In the genomic region with DNA sequence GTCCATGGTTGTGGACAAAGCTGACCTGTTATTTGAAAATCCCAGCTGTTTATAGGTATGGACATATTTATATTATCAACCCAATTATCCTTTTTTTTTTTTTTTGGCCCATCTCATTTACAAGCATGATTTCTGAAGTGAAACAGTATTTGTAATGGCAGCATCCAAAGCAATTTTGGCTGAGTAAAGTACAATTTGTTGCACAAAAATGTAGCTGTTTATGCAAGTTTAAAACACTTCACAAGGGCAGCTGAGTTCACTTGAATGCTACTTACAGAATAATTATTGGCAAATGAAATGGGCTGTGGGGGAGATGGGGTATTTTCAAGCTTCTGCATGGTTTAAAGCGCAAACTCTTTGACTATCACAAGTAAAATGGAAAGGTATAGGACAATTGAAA, we compare ENCODE assay signal across 19 mouse cellular contexts.
"Had no signal": no experiment of that assay in that cellular context is flagged by ENCODE, and none has a peak within 500 bp of the region (broad histone marks: within the 10 kb centered on the region; RNA-seq: fewer than 3 reads in every experiment).

No protein-coding gene starts in this region.

- DNase-seq: lung, adult 18-20 months; lung, postnatal 36 days; midbrain, embryonic 14.5 days; retina, postnatal 1 day; right cerebral cortex, adult 18-20 months; right cerebral cortex, postnatal 25 days; right cerebral cortex, postnatal 4 days; spleen, adult 18-20 months; thymus, adult 18-20 months; thymus, postnatal 14 days; thymus, postnatal 36 days had no signal

- H3K27ac ChIP-seq: liver, embryonic 14.5 days; midbrain, embryonic 12.5 days; neural tube, embryonic 13.5 days; neural tube, embryonic 15.5 days had no signal

- H3K4me2 ChIP-seq: limb, embryonic 15.5 days; liver, embryonic 11.5 days; midbrain, embryonic 12.5 days; neural tube, embryonic 13.5 days; neural tube, embryonic 15.5 days had no signal

- H3K27me3 ChIP-seq: limb, embryonic 15.5 days; midbrain, embryonic 12.5 days; neural tube, embryonic 13.5 days; neural tube, embryonic 15.5 days had no signal

- H3K36me3 ChIP-seq: neural tube, embryonic 13.5 days had no signal

- H3K4me1 ChIP-seq: midbrain, embryonic 12.5 days; neural tube, embryonic 15.5 days had no signal

- H3K9ac ChIP-seq: limb, embryonic 15.5 days; liver, embryonic 14.5 days; midbrain, embryonic 12.5 days; neural tube, embryonic 13.5 days; neural tube, embryonic 15.5 days had no signal

- ATAC-seq: midbrain, embryonic 16.5 days had no signal

- H3K9me3 ChIP-seq: limb, embryonic 15.5 days; midbrain, embryonic 12.5 days; neural tube, embryonic 13.5 days; neural tube, embryonic 15.5 days had no signal

- H3K4me3 ChIP-seq: limb, embryonic 15.5 days; midbrain, embryonic 12.5 days; myocyte; neural tube, embryonic 13.5 days; neural tube, embryonic 15.5 days had no signal
